Mouse (Mus musculus) liver, postnatal 0 days (tissue): ENCODE measurements around the gene Cacnb4. TPM values are rescaled to one million over a fixed set of nuclear protein-coding genes. Genes with fewer than 3 reads are reported as not detected.

ENCODE experiments used
- ATAC-seq: fragments of 200-750 bp; cut with Nextera tagmentation; 2 replicates; pipeline ENCODE4 v1.8.0; 2017; ENCODE audit warnings: mild to moderate bottlenecking, moderate library complexity
- DNase-seq: peaks from one replicate; pipeline ENCODE4 v3.0.0-alpha.2; 2016
- H3K27ac ChIP-seq: fragments of 300-500 bp; sonication (generic); 2 replicates; pipeline ENCODE4 v1.5.1; 2014; ENCODE audit warnings: antibody characterized with exemption, moderate library complexity, mild to moderate bottlenecking, low read depth
- H3K27me3 ChIP-seq: fragments of 300-500 bp; sonication (generic); 2 replicates; pipeline ENCODE4 v1.6.1; 2014; ENCODE audit warnings: low read length, control low read depth, mixed read lengths; ENCODE audit not compliant: insufficient read depth
- H3K36me3 ChIP-seq: fragments of 300-500 bp; sonication (generic); replicated peaks from 2 replicates; pipeline ENCODE4 v1.6.1; 2014; ENCODE audit warnings: mild to moderate bottlenecking, control low read depth, low read length, moderate library complexity, mixed read lengths; ENCODE audit not compliant: insufficient read depth
- H3K4me1 ChIP-seq: fragments of 300-500 bp; sonication (generic); 2 replicates; pipeline ENCODE4 v1.6.1; 2014; ENCODE audit warnings: antibody characterized with exemption, mild to moderate bottlenecking, control low read depth; ENCODE audit not compliant: insufficient read depth
- H3K4me2 ChIP-seq: fragments of 300-500 bp; sonication (generic); 2 replicates; pipeline ENCODE4 v1.6.1; 2014; ENCODE audit warnings: low read depth, mild to moderate bottlenecking, low read length, moderate library complexity, mixed read lengths
- H3K4me3 ChIP-seq: fragments of 300-500 bp; sonication (generic); 2 replicates; pipeline ENCODE4 v1.5.1; 2014; ENCODE audit warnings: low read depth, low read length
- H3K9ac ChIP-seq: fragments of 300-500 bp; sonication (generic); replicated peaks from 2 replicates; pipeline ENCODE4 v1.6.1; 2014; ENCODE audit warnings: mild to moderate bottlenecking, moderate library complexity
- H3K9me3 ChIP-seq: fragments of 300-500 bp; sonication (generic); 2 replicates; pipeline ENCODE4 v1.6.1; 2016; ENCODE audit warnings: mild to moderate bottlenecking, control low read depth, low read length, mixed read lengths
- CTCF ChIP-seq: sonication (generic); IDR thresholded peaks from 2 replicates; pipeline ENCODE4 v1.5.1; 2016; ENCODE audit warnings: antibody characterized with exemption, low read depth
- EP300 ChIP-seq: IDR thresholded peaks from 2 replicates; pipeline ENCODE4 v1.6.1; 2016; ENCODE audit warnings: antibody characterized with exemption, low read depth, mild to moderate bottlenecking
- WGBS: fragments of 180-500 bp; shearing (Covaris S2); extraction: QIAGEN DNeasy Blood & Tissue Kit; methylation state at CpG from one replicate; pipeline ENCODE4 v1.1.7; 2014; ENCODE audit not compliant: insufficient replicate concordance; 5-methylcytosine and 5-hydroxymethylcytosine counted together
- polyA plus RNA-seq: library from polyadenylated mRNA; unstranded; fragments of >200 nt; fragmentation: Nextera tagmentation; extraction: Ambion mirVana; gene quantifications from 2 replicates; pipeline ENCODE4 v1.2.1, GENCODE M21; 2015

Gene Cacnb4
- polyA plus RNA-seq, 1 experiment from 2014 or later: 0.27 TPM

- Histone ChIP-seq H3K4me2 (no peak overlapping the region), H3K9me3 (no peaks in the 10 kb centered on the region), H3K27me3 (no peaks in the 10 kb centered on the region), H3K4me1 (peaks cover 6% of the 10 kb centered on the region), H3K27ac (no peak overlapping the region), H3K9ac (no peak overlapping the region), H3K36me3 (no peaks in the 10 kb centered on the region), H3K4me3 (no peak overlapping the region)
- ATAC-seq (no peak), DNase-seq (no peak)
- WGBS: 77% methylated on average over 8 of the region's 8 CpGs
- TF ChIP-seq EP300 (no peak), CTCF (no peak)
These were observed 82.8 kb downstream of the Cacnb4 start for GRCm38 (mm10) chr2:52593814-52594213.

GRCm38 (mm10) chr2:52593260-52593659 lies 83.4 kb downstream of the Cacnb4 start:
- DNase-seq: no peak
- Histone ChIP-seq H3K27ac (no peak overlapping the region), H3K27me3 (no peaks in the 10 kb centered on the region), H3K36me3 (no peaks in the 10 kb centered on the region), H3K9me3 (no peaks in the 10 kb centered on the region), H3K9ac (no peak overlapping the region), H3K4me3 (no peak overlapping the region), H3K4me2 (no peak overlapping the region), H3K4me1 (peaks cover 6% of the 10 kb centered on the region)
- TF ChIP-seq CTCF (no peak), EP300 (no peak)
- ATAC-seq: no peak
- WGBS: 72% methylated on average over 5 of the region's 5 CpGs

- WGBS: 2% methylated on average over 5 of the region's 5 CpGs
- Histone ChIP-seq H3K9me3 (no peaks in the 10 kb centered on the region), H3K27ac (no peak overlapping the region), H3K36me3 (no peaks in the 10 kb centered on the region), H3K27me3 (no peaks in the 10 kb centered on the region), H3K4me1 (peaks cover 6% of the 10 kb centered on the region), H3K4me2 (no peak overlapping the region), H3K4me3 (no peak overlapping the region), H3K9ac (no peak overlapping the region)
- DNase-seq (peak; percentile 74), ATAC-seq (peak; percentile 73)
- TF ChIP-seq CTCF: peak; percentile 85
- TF ChIP-seq EP300: no peak
These were observed 85.7 kb downstream of the Cacnb4 start for GRCm38 (mm10) chr2:52590970-52591347.

GRCm38 (mm10) chr2:52590340-52590969 lies 86.2 kb downstream of the Cacnb4 start:
- no peak overlapping the region for H3K4me2 ChIP-seq

GRCm38 (mm10) chr2:52589514-52589913 lies 87.1 kb downstream of the Cacnb4 start:
- peak; percentile 48; the same call in 1 of the 2 replicates for ATAC-seq
- H3K27ac ChIP-seq: no peak overlapping the region
- DNase-seq: no peak
- peaks cover 6% of the 10 kb centered on the region for H3K4me1 ChIP-seq
- no peak overlapping the region for H3K9ac ChIP-seq
- H3K27me3 ChIP-seq: no peaks in the 10 kb centered on the region
- H3K4me2 ChIP-seq: no peak overlapping the region
- no peaks in the 10 kb centered on the region for H3K9me3 ChIP-seq
- WGBS: 73% methylated on average over 4 of the region's 4 CpGs
- TF ChIP-seq EP300 (peak; percentile 73; the same call in 1 of the 2 replicates), CTCF (peak; percentile 61)
- no peaks in the 10 kb centered on the region for H3K36me3 ChIP-seq
- H3K4me3 ChIP-seq: no peak overlapping the region

More at GRCm38 (mm10) chr2:52590340-52590969, 86.2 kb downstream of the Cacnb4 start:
- H3K36me3 ChIP-seq: no peaks in the 10 kb centered on the region
- H3K27me3 ChIP-seq: no peaks in the 10 kb centered on the region
- no peaks in the 10 kb centered on the region for H3K9me3 ChIP-seq
- TF ChIP-seq CTCF (no peak), EP300 (no peak)
- no peak overlapping the region for H3K9ac ChIP-seq
- no peak overlapping the region for H3K27ac ChIP-seq
- ATAC-seq (no peak), DNase-seq (no peak)
- H3K4me1 ChIP-seq: peaks cover 6% of the 10 kb centered on the region
- 68% methylated on average over 7 of the region's 7 CpGs for WGBS
- H3K4me3 ChIP-seq: no peak overlapping the region

GRCm38 (mm10) chr2:52585384-52585783 lies 91.2 kb downstream of the Cacnb4 start:
- H3K27ac ChIP-seq: no peak overlapping the region
- no peak for ATAC-seq

More at GRCm38 (mm10) chr2:52585384-52585783, 91.2 kb downstream of the Cacnb4 start:
- DNase-seq: no peak
- TF ChIP-seq CTCF (no peak), EP300 (peak; percentile 79)
- no peaks in the 10 kb centered on the region for H3K9me3 ChIP-seq
- peaks cover 1% of the 10 kb centered on the region for H3K4me1 ChIP-seq
- no peak overlapping the region for H3K4me3 ChIP-seq
- 54% methylated on average over 4 of the region's 4 CpGs for WGBS
- H3K27me3 ChIP-seq: no peaks in the 10 kb centered on the region
- H3K9ac ChIP-seq: no peak overlapping the region
- no peak overlapping the region for H3K4me2 ChIP-seq
- H3K36me3 ChIP-seq: no peaks in the 10 kb centered on the region
